Mouse (Mus musculus): ENCODE data around the gene Ttc7b.

Gene Ttc7b

DNA sequence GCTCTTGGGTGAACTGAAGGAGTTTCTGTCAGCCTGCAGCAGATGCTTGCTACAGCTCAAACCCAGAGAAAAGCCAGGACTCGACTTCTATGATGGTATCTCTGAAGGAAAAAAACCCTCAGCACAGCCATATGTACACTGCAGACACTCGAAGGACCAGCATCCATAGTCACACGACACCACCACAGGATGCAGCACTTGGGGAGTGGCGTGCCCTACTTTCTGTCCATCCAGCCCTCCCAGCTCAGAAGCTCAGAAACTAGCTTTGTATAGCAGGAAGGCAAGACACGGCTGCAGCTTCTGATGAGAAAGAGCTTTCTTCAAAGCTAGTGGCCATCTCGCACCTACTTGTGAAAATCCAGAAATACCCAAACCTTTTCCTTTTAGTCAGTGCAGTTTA, 104.8 kb downstream of the Ttc7b start:
- no peak for DNase-seq (ENCODE audit: low spot score in 2 of 2)

DNA sequence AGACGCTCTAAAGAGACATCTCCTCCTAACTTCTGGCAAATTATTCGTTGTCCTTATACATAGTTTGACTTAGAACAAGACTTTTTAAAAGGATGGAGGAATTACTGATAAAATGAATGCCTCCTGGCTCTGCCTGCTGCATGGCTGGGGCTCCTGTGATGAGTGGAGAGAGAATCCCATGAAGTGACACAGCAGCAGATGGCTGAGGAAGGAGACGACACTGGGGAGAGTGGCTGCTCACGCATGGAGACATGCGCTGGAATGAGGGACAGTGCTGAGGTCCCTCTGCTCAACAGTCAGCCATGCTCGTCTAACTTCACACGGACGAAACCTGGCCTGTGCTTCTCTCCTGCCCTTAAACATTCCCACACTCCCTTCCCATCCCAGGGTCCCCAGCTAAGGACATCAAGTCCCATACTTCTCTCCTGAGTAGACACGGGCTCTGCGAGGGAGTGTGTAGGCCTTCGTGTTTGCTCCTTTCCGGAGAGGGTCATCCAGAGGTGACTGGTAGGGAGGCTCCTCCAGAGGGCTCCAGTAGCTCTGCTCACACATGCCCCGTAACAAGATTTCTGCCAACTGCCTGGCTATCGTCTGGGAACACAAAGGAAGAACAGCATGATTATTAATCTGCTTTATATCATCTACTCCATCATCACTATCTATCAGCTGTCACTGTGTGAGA, 105.8 kb downstream of the Ttc7b start:
- no peak for DNase-seq (ENCODE audit: low spot score in 2 of 2)

DNA sequence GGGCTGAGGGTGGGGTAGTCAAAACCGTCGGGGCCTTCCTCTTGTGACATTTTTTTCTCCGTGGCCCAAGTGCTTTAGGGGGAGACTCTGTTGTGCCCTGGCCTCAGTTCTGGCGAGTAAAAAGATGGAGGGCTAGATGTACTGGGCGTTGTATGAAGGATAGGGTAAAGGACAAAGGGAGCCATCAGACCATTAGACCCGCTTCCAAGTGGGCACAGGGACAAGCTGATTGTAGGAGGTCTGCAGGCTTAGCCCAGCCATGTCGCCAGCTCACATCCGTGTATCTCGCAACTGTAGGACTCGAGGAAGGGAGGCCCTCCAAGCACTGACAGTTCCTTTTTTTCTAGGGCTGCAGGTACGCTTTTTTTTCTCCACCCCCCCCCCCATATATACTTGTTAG, 111.9 kb downstream of the Ttc7b start:
- no peak for DNase-seq (ENCODE audit: low spot score in 2 of 2)

DNA sequence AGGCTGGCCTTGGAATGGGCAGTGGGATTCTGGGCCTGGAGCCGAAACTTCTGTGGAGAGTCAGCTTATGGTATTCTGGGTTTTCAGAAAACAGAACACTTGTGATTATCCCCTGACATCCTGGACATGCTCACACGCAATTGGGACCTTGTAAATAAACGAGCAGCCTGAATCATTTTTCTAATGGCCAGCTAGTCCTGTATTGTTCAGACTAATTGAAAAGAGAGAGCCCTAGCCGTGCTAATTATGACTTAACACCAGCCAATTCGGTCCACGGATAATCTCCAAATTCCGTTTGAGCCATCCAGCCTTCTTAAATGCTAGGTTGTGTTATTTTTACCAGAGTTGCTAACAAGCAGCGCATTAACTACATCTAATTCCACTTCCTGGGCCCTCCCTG, 112.5 kb downstream of the Ttc7b start:
- DNase-seq (ENCODE audit: low spot score in 2 of 2), result no peak

DNA sequence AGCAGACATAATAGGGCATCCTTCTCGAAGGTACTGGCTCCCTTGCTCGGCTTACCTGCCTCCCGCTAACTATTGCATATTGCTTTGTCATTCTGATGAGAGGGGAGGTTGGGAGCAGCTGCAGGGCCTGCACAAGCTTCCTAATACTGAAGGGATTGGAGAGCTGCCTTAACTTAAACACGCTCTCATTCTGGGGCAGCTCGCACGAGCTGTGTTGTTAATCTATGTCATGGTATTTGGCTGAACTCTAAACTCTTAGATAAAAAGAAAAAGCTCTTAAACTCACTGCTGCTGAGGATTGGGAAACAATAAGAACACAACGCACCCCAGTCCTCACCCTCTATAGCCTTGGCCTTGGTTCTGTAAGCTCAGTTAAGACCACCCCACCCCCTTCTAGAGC, 113.3 kb downstream of the Ttc7b start:
- no peak for DNase-seq (ENCODE audit: low spot score in 2 of 2)

DNA sequence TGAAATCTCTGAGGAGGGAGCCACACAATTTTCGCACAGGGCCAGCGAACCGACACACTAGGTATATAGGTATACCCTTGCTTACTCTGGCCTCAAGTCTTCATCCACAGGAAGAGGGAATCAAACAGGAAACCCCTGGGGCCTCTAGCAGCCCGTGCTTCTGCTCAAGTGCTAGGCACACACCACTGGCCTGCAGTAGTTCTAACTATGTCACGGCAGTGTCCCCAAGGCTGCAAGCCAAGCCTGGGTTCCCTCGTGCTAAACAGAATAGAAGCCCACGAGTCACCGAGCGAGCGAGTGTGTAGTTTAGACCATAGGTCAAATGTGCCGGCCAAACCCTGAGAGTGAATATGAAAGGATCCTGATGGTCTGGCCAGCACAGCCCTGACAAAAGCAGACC, 114.5 kb downstream of the Ttc7b start:
- no peak for DNase-seq (ENCODE audit: low spot score in 2 of 2)

DNA sequence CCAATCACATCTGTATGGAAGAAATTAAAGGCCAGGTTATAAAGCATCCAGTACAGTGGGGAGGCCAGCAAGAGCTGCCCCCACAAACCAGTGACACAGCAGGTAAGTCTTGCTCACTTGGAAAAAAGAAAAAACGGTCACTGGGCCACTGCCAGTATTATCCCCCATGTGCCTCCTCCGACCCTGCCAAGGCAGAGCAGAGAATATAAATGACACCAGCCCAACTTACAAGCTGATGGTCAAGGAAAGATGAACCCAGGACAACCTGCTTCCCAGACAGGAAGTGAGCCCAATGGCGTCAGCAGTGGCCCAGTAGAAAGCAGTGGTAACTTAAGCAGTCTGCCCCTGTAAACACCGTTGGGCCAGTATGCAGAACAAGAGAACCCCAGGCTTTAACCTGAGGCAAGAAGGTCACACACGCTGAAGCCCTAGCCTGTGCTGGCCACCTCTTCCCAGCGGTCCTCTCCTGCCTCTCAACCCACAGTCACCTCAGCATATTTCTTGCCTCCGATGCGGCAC, 115.1 kb downstream of the Ttc7b start:
- no peak for DNase-seq (ENCODE audit: low spot score in 2 of 2)

DNA sequence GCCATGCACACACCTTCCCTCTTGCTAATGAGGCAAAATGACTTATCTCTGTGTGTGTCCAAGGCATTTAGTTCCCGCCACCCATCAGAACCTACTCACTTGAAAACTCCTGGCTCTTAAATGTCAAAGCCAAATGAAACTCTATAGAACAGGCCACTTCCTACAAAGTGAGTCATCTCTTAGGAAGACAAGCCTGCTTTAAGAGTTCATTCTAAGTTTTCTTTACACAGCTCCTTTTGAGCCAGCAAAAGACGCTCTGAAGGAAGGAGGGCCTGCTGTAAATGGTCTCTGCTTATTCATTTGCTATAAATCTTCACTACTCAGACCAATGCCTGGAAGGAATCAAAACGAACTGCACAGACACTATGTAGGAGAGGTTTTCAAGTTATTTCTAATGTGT, 116.2 kb downstream of the Ttc7b start:
- no peak for DNase-seq (ENCODE audit: low spot score in 2 of 2)

DNA sequence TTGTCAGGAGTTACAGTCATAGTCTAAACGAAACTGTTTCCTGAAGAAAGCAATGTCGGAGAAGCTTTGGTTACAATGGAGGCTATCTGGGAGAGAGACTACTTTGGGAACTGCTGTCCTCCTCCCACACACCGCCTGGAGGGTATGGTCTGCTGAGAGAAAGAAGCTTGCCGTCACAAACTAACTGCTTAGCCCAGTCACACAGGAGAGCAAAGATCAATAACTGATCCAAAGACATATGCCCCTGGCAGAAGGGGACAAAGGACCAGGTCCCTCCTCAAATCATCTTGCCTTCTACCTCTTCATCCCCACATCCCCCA, 117.7 kb downstream of the Ttc7b start:
- no peak for DNase-seq (ENCODE audit: low spot score in 2 of 2)

DNA sequence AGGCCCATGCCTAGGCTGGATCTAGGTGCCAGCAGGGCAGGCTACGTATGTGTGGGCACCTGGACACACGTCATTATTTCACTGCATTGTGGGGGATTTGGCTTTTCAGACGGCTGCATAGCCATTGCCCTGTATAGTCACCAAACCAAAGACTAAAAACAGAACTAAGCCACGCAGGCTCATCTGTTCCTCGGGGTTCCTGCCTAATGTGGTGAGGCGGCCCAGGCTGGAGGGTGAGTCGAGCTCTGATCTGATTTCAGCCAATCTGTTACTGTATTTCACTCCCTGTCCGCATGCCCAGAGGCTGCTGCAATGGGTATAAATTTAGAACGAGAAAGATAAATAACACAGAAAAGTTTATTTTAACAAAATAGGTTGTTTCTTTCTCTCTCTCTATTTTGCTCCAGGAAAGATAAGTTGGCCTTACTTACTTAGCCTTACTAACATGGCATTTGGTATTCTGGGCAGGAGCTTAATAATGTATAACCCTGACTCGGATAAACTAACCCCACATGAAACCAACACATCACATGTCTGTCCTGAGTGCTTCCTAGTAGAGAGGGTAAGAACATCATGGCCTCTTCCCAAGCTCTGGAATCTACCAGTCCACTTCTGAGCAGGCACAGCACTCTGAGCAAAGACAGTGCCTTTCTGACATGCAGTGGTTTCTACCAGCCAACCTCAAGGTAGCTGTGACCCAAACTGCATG, 118.2 kb downstream of the Ttc7b start:
- DNase-seq (ENCODE audit: low spot score in 2 of 2), result no peak

DNA sequence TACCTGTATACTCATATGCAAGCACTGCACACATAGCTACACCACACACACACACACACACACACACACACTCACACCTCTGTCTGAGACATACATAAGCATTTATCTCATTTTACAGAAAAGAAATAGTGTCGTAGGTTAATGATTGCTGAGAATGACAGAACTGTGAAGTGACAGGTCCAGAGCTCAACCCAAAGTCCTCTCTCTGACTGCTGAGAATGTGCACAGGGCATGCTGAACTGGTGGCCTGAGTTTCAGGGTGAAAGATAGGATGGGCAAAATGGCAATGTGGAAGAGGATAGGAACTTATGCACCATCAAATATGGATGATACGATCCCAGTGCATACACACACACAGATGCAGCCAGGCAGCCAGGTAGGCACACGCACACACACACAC, 120.5 kb downstream of the Ttc7b start:
- no peak for DNase-seq (ENCODE audit: low spot score in 2 of 2)

DNA sequence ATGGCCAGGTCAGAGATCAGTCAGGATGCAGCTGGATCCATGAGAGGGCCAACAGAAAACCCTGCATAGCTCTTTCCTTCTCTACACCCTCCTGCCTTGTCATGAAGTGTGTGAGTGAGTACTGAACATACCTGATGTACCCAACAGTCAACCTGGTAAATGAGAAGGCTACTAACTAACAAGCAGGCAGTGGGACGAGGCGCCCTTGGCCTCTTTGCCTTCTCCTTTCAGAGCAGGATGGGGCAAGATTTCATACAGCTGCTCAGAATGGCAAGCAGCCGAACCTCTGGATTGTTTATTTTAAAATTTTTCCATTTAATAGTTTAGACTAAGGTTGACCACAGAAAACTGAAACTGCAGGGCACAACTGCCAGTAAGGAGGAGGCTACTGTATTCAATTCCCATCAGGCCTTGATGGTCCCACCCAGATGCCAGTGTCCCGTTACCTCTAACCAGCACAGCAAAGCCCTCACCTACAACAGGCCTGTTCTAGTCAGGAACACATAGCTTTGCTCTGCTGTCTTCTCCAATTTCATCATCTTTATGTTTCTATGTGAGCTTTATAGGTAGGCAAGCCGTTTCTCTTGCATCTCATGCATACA, 121.4 kb downstream of the Ttc7b start:
- DNase-seq (ENCODE audit: low spot score in 2 of 2), result no peak

DNA sequence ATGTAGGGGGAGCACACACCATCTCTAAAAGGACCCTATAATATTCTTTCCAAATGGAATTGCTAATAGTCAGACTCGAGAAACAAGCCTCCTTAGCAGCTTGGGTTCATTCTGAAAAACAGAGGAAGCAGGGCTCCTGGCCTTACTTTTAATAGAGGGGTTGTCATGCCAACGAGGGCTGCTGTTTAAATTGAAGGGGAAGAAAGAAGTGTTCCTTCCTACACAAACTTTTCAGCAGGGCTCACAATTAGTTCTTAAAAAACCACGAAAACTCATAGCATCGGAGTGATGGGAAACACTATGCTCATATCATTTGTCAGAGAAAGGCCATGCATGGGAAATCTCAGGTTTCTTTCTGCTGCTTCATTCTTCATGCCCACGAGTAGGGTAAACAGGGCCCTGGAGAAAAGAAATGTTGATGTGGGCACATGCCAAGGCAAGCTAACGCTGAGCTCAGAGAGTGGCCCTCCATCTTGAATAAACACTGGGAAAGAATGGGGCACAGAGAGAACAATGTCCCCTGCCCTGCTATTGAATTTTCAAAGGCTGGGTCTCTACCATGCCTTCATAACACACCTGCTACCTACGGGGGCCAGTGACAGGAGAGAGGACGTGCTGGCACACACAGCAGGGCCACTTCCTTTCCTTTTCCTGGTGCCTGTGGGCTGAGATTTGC, 122.2 kb downstream of the Ttc7b start:
- DNase-seq (ENCODE audit: low spot score in 2 of 2), result no peak

DNA sequence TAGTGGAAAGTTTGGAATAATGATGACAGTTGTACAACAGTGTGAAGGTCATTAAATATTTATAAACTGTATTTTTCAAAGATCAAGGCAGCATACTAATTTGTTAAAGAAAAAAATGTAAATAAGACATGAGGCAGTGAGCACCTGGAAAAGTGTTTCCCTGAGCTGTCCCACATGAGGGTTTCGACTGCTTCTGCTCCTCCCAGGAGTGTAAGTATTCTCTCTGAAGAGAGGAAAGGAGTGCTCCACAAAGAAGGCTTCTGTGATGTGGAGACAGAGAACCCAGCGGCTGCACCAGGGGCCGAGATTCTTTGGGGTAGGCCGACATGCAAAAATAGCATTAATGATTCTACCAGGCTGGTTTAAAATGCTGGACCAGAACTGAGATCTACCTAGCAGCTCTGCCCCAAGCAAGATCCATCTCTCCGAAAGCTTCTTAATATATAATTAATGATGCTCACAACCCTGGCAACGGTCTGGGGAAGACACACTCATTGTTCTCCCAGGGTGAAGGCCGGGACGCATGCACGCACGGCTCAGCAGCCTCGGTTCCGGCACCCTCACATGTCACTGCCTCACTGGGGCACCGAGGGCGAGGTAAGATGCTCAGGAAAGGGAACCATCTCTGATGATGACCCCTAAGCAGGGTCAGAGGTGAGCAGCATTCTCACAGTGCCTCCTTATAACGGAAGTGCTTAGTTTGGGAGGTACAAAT, 123.0 kb downstream of the Ttc7b start:
- DNase-seq (ENCODE audit: low spot score in 2 of 2), result no peak

DNA sequence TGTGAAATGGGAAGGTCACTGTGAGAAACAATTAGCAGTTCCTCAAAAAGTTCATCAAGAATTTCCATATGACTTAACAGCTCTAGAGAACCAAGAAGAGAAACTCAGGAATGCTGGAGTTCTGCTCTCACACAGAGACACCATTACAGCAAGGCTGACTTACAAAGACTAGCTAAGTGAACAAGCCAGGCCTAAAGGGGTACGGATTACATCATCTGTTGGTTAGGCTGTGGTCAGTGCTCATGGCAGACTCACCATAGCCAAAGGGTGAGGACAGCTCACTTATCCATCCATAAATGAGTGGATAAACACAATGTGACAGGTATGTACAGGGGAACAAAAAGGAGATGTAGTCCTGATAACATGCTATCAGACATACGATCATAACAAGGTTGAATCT, 123.8 kb downstream of the Ttc7b start:
- no peak for DNase-seq (ENCODE audit: low spot score in 2 of 2)

DNA sequence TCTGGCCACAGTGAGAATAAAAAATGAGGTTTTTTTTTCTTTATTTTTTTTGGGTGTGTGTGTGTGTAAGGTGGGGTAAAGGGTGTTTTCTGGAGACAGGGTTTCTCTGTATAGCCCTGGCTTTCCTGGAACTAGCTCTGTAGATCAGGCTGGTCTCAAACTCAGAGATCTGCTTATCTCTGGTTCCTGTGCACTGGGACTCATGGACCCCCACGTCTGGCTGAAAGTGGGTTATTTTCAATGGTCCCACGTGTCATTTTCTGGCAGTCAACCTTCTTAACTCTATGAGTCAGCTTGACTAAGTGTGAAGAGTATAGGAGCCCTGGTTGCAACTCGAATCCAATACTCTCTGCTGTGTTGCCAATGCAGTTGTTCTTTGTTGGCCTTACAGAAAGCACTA, 127.1 kb downstream of the Ttc7b start:
- no peak for DNase-seq (ENCODE audit: low spot score in 2 of 2)

DNA sequence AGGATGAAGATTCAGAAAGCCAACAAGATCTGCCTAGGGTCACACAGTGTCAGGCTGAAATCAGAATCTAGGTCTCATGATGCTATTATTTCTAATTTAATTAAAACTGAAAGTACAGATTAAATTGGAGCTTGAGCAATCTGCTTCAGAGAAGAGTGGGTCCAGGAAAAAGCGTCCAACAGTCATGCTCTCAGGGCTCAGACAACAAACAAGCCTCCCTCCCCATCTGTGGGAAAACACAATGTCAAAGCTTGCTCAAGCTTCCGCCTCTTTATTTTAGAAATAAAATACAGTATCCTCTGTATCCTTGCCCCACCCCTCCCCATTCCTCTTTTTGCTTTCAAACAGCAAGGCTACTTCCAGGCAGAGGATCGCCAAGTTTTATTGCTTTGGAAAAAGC, 127.5 kb downstream of the Ttc7b start:
- DNase-seq (ENCODE audit: low spot score in 2 of 2), result no peak

DNA sequence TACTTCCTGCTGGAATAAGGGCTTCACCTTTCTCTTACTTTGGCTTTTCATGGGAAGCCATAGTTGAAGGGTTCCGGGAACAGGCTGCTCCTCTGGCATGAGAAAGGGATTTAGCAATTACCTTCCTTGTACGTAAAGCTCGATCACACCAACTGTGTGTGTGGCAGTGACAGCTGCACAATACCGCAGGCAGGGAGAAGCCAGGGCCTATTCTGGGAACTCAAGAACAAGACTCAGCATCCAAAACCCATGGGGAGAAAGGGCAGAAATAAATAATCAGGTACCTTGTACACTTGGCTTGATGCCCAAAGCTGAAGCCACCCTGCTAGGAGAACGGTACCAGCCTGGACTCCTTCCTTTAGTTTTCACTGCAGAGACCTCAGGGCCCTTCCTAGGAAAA, 128.2 kb downstream of the Ttc7b start:
- DNase-seq (ENCODE audit: low spot score in 2 of 2), result no peak

DNA sequence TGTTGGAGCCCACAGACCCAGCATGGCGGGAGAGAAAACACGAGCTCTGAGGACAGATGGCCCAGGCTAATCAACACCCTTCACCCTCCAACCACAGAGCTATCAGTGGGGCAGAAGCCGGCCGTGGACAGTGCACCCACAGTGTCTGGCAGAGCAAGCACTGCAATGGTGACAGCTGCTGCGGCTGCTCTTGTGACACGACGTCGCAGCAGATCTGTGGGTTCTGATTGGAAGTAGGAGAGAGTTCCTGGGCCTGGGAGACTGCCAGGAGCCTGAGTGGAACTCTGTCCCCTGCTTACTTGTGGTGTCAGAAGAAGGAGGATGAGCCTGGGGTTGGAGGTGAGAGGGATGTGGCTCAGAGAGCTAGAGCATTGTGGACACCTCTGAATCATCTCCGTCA, 128.7 kb downstream of the Ttc7b start:
- DNase-seq (ENCODE audit: low spot score in 2 of 2), result no peak

DNA sequence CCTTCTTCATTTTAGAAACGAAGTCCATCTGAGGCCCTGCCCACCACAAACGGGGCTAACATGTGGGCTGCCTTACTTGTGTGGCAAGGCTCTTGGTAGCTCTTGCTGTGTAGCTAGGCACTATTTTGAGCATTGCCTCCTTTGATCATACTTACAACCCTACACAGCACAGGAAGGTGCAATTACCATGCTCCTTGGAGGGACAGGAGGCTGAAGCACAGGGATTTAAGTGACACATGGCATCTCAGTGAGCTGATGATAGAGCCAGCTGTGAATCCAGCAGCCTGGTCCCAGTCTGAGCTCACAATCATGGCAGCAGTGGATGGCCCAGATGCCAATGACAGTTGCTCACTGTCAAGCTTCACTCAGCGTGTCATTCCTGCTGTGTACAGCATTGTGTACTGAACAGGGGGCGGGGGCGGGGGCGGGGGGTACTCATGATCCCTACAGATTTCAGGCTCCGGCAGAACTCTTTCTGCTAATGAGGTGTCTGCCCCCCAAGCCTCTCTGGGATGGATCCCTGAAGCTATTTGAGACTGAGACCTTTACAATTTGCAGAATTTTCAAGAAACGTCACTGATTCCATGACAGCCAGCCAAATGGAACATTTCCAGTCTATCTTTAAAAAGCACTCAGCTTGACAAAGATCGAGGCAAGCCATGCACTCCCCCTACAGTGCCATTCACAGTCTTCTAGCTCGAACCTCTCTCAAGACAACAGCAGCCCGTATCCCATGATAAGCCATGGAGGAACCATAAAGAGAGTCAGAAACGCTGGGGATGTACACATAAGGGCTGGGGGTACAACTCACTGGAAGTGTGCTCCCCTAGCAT, 130.5 kb downstream of the Ttc7b start:
- no peak for DNase-seq (ENCODE audit: low spot score in 2 of 2)

DNA sequence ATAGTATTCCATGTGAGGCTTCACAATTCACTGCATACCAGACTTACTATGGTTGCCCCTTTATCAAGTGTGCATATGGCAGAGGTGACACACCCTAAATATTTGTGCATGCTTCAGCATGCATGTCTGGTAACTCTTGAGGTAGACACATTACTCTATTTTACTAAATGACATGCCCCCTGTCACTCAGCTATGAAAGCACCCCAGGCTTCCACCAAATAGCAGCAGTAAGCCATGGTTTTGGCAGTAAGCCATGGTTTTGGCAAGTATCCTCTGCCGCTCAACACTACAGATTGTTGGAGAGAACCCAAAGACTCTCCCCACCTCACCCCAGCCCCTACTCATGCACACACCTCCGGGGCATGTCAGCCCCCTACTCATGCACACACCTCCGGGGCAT, 134.4 kb downstream of the Ttc7b start:
- no peak for DNase-seq (ENCODE audit: low spot score in 2 of 2)

Data from frontal cortex, postnatal 14 days (tissue).